Mouse (Mus musculus): ENCODE measurements around the gene Rnase2b.
"Not testable (repeated sequence)": the region's sequence is repeated elsewhere in the genome, so short reads cannot be mapped to it uniquely, and the experiment has no call there.

DNA sequence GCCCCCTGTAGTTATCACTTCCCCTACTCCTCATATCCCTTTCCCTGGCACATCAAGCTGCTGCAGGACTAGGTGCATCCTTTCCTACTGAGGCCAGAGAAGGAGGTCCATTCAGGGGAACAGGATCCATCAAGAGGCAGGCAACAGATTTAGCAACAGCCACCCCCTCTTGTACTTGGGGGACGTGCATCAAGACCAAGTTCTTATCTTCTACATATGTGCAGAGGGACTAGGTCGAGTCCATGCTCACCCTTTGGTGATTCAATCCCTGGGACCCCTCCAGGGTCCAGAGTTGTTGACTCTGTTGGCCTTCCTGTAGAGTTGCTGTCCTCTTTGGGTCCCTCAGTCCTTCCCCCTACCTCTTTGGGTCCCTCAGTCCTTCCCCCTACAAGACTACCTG is 19.0 kb downstream of the Rnase2b start:
- TF ChIP-seq GATA1, TAL1 (IDR thresholded peaks at IDR 0.05; ENCODE audit: low read length): not testable (repeated sequence)
